Mouse (Mus musculus): ENCODE data around the gene Tex19.1. TPM values are rescaled to one million over a fixed set of nuclear protein-coding genes. Genes with fewer than 3 reads are reported as not detected.
A peak's percentile ranks its signal among the peaks of the same experiment; 100 is the strongest.

Tex19.1 gene
- polyA plus RNA-seq, 1 experiment from 2014 or later = not detected

GRCm38 (mm10) chr11:121160636-121161346 is 14.8 kb downstream of the Tex19.1 start:
- H3K27me3 ChIP-seq (ENCODE audit: control insufficient read depth, insufficient read depth, low read length) = peaks cover 21% of the 10 kb centered on the region
- H3K4me3 ChIP-seq (replicated peaks; ENCODE audit: low read depth, low read length) = no peak overlapping the region
- WGBS = 95% methylated on average over 26 of the region's 26 CpGs
- ATAC-seq (ENCODE audit: low FRiP score, low TSS enrichment) = no peak
- no peak overlapping the region for H3K27ac ChIP-seq (replicated peaks; ENCODE audit: low read depth, low read length)
- H3K36me3 ChIP-seq (ENCODE audit: control insufficient read depth, insufficient read depth, low read length) = no peaks in the 10 kb centered on the region
- peaks cover 5% of the 10 kb centered on the region for H3K4me1 ChIP-seq (ENCODE audit: control insufficient read depth, insufficient read depth, low read length)
- H3K4me2 ChIP-seq (ENCODE audit: low read length) = no peak overlapping the region
- H3K9ac ChIP-seq (replicated peaks; ENCODE audit: low read length) = no peak overlapping the region
- no peak for DNase-seq
- H3K9me3 ChIP-seq (ENCODE audit: control insufficient read depth, low read length) = no peaks in the 10 kb centered on the region

GRCm38 (mm10) chr11:121163751-121164150 is 17.8 kb downstream of the Tex19.1 start:
- Histone ChIP-seq H3K4me1 (ENCODE audit: control insufficient read depth, insufficient read depth, low read length) (no peaks in the 10 kb centered on the region), H3K9ac (replicated peaks; ENCODE audit: low read length) (no peak overlapping the region), H3K4me3 (replicated peaks; ENCODE audit: low read depth, low read length) (no peak overlapping the region), H3K27ac (replicated peaks; ENCODE audit: low read depth, low read length) (no peak overlapping the region), H3K36me3 (ENCODE audit: control insufficient read depth, insufficient read depth, low read length) (no peaks in the 10 kb centered on the region), H3K27me3 (ENCODE audit: control insufficient read depth, insufficient read depth, low read length) (no peaks in the 10 kb centered on the region; the same call in 1 of the 2 replicates), H3K4me2 (ENCODE audit: low read length) (no peak overlapping the region), H3K9me3 (ENCODE audit: control insufficient read depth, low read length) (no peaks in the 10 kb centered on the region)
- DNase-seq (no peak), ATAC-seq (ENCODE audit: low FRiP score, low TSS enrichment) (no peak)
- WGBS = 84% methylated on average over 4 of the region's 4 CpGs

- Histone ChIP-seq H3K9ac (replicated peaks; ENCODE audit: low read length) (no peak overlapping the region), H3K27me3 (ENCODE audit: control insufficient read depth, insufficient read depth, low read length) (no peaks in the 10 kb centered on the region), H3K4me1 (ENCODE audit: control insufficient read depth, insufficient read depth, low read length) (peaks cover 8% of the 10 kb centered on the region; the same call in 1 of the 2 replicates), H3K4me2 (ENCODE audit: low read length) (no peak overlapping the region), H3K4me3 (replicated peaks; ENCODE audit: low read depth, low read length) (no peak overlapping the region), H3K9me3 (ENCODE audit: control insufficient read depth, low read length) (no peaks in the 10 kb centered on the region), H3K36me3 (ENCODE audit: control insufficient read depth, insufficient read depth, low read length) (no peaks in the 10 kb centered on the region), H3K27ac (replicated peaks; ENCODE audit: low read depth, low read length) (no peak overlapping the region)
- ATAC-seq (ENCODE audit: low FRiP score, low TSS enrichment) (no peak), DNase-seq (no peak)
- 69% methylated on average over 5 of the region's 5 CpGs for WGBS
Observed at GRCm38 (mm10) chr11:121173203-121173602, 27.3 kb downstream of the Tex19.1 start.

DNA sequence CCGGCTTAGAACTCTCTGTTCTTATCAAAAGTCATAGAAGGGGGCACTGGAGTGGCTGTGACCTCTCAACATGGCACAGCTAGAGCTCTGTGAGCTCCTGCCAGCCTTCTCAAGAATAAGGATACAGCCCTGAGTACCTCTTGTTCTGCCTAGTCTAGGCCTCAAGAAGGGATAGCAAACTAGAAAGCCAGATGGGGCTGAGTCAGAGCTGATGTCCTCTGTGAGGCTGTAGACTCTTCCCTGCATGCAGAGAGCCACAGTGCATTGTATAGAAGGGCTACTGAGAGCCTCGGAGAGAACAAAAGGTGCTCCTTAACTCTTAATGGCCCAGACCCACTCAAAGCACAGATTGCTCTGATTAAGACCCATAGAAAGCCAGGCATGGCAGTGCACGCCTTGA is 28.3 kb downstream of the Tex19.1 start:
- 44% methylated on average over 3 of the region's 3 CpGs for WGBS
- no peak overlapping the region for H3K4me2 ChIP-seq (ENCODE audit: low read length)
- no peak overlapping the region for H3K9ac ChIP-seq (replicated peaks; ENCODE audit: low read length)
- H3K36me3 ChIP-seq (ENCODE audit: control insufficient read depth, insufficient read depth, low read length) = no peaks in the 10 kb centered on the region
- no peaks in the 10 kb centered on the region for H3K9me3 ChIP-seq (ENCODE audit: control insufficient read depth, low read length)
- no peak overlapping the region for H3K27ac ChIP-seq (replicated peaks; ENCODE audit: low read depth, low read length)
- H3K4me1 ChIP-seq (ENCODE audit: control insufficient read depth, insufficient read depth, low read length) = peaks cover 8% of the 10 kb centered on the region; the same call in 1 of the 2 replicates
- H3K27me3 ChIP-seq (ENCODE audit: control insufficient read depth, insufficient read depth, low read length) = no peaks in the 10 kb centered on the region
- ATAC-seq (ENCODE audit: low FRiP score, low TSS enrichment) = no peak
- DNase-seq = no peak
- no peak overlapping the region for H3K4me3 ChIP-seq (replicated peaks; ENCODE audit: low read depth, low read length)

DNA sequence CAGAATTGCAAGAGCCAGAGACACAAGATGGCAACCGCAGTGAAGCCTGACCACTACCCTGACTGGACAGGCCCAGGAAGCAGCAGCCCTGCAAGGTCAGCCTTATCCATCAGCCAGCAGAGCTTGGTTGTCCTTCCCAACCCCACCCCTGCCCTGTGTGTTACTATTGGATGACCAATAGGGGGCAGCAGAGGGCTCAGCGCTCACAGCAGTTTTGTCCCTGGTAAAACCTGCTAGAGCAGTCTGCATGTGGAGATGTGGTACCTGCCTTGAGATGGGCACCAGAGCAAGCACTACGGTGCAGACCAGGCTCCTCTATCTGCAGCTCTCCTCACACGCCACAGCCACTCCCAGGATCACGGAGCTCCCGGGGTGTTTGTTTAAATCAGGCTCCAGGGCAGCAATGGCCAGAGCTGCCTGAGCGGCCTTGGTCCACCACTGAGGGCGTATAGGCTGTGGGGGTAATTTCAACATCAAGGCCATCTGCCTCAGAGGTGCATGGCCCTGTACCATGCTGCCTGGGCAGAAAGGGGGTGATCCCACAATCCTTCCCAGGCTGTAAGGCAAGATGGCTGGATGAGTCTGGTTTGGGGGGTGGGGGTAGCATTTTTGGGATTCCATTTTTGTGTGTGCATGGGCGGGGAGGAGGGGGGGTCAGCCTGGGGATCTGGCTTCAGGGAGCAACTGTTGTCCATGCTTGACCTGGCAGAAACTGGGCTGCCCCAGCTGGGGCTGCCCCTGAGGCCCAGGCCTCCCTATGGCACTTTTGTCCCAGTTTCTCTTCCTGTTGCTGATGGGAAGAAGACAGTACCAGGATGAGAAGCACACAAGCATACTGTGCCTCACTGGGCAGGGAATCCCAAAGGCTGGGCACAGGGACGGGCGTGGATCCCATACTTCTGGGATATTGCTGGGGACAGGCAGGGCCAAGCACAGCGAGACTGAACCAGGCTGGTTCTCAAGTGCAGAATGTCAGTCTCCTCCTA is 30.6 kb downstream of the Tex19.1 start:
- Histone ChIP-seq H3K4me3 (replicated peaks; ENCODE audit: low read depth, low read length) (no peak overlapping the region), H3K9me3 (ENCODE audit: control insufficient read depth, low read length) (no peaks in the 10 kb centered on the region), H3K27ac (replicated peaks; ENCODE audit: low read depth, low read length) (no peak overlapping the region), H3K4me2 (ENCODE audit: low read length) (no peak overlapping the region), H3K27me3 (ENCODE audit: control insufficient read depth, insufficient read depth, low read length) (no peaks in the 10 kb centered on the region), H3K4me1 (ENCODE audit: control insufficient read depth, insufficient read depth, low read length) (peaks cover 8% of the 10 kb centered on the region; the same call in 1 of the 2 replicates), H3K36me3 (ENCODE audit: control insufficient read depth, insufficient read depth, low read length) (peaks cover 4% of the 10 kb centered on the region; the same call in 1 of the 2 replicates), H3K9ac (replicated peaks; ENCODE audit: low read length) (no peak overlapping the region)
- ATAC-seq (ENCODE audit: low FRiP score, low TSS enrichment) (no peak), DNase-seq (peak; percentile 65)
- WGBS = 59% methylated on average over 12 of the region's 12 CpGs

DNA sequence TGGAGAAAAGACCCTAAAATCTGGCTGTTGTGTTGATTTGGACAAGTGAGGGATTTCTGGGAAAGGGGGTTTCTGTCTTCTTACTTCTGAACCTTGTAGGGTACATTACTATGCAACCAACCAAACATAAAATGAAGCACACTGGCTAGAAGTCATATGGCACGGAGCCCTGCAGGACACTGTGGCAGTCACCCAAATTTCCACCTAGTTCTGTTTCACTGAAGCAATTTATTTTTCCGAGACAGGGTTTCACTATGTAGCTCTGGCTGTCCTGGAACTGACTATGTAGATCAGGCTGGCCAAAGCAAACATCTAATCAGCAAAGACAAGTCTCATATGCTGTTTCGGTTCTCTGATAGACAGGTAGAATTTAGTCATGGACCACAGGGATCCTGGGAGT is 43.7 kb downstream of the Tex19.1 start:
- DNase-seq (no peak), ATAC-seq (ENCODE audit: low FRiP score, low TSS enrichment) (no peak)
- Histone ChIP-seq H3K9ac (replicated peaks; ENCODE audit: low read length) (no peak overlapping the region), H3K9me3 (ENCODE audit: control insufficient read depth, low read length) (no peaks in the 10 kb centered on the region), H3K4me2 (ENCODE audit: low read length) (no peak overlapping the region), H3K36me3 (ENCODE audit: control insufficient read depth, insufficient read depth, low read length) (peaks cover 16% of the 10 kb centered on the region; the same call in 1 of the 2 replicates), H3K4me3 (replicated peaks; ENCODE audit: low read depth, low read length) (no peak overlapping the region), H3K4me1 (ENCODE audit: control insufficient read depth, insufficient read depth, low read length) (no peaks in the 10 kb centered on the region), H3K27ac (replicated peaks; ENCODE audit: low read depth, low read length) (no peak overlapping the region), H3K27me3 (ENCODE audit: control insufficient read depth, insufficient read depth, low read length) (no peaks in the 10 kb centered on the region)
- 83% methylated on average over 3 of the region's 3 CpGs for WGBS

DNA sequence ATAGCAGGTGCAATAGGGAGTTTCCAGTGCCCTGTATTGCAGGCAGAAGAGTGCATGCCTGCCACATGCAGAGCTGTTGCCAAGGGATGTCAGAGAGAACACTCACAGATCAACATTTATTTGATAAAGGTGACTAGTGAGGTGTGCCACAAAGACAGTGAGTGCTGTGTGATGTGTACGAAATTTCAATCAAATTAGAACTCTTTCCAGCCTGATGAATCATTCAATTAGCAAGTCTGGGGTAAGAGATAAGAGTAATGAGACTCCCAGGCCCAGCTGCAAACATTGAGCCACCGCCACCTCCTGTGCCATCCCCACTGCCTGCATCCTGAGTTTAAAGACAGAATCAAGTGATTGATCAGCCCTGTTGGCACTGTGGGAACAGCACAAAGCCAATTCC is 46.8 kb downstream of the Tex19.1 start:
- DNase-seq (no peak), ATAC-seq (ENCODE audit: low FRiP score, low TSS enrichment) (no peak)
- Histone ChIP-seq H3K4me3 (replicated peaks; ENCODE audit: low read depth, low read length) (no peak overlapping the region), H3K27me3 (ENCODE audit: control insufficient read depth, insufficient read depth, low read length) (no peaks in the 10 kb centered on the region), H3K27ac (replicated peaks; ENCODE audit: low read depth, low read length) (no peak overlapping the region), H3K36me3 (ENCODE audit: control insufficient read depth, insufficient read depth, low read length) (peaks cover 20% of the 10 kb centered on the region; the same call in 1 of the 2 replicates), H3K9me3 (ENCODE audit: control insufficient read depth, low read length) (no peaks in the 10 kb centered on the region), H3K4me2 (ENCODE audit: low read length) (no peak overlapping the region), H3K9ac (replicated peaks; ENCODE audit: low read length) (no peak overlapping the region), H3K4me1 (ENCODE audit: control insufficient read depth, insufficient read depth, low read length) (no peaks in the 10 kb centered on the region)
- 77% methylated on average over 2 of the region's 2 CpGs for WGBS

DNA sequence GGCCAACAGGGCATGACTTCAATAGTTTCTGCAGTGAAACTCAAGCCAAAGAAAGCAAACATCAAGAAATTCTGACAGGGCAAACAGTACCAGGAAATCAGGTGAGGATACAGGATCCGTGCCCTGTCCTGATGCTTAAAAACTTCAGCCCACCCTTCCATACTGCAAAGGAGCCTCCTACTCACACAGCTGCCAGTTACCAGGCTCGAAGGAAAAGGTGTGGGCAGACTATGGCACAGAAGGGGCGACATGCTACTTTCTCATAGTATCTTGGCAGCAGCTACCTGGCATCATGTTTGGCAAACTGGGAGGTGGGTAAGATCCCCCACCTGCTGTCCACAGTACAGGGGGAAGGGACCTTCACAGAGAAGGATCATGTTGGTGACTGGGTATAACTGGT is 47.5 kb downstream of the Tex19.1 start:
- Histone ChIP-seq H3K27ac (replicated peaks; ENCODE audit: low read depth, low read length) (no peak overlapping the region), H3K36me3 (ENCODE audit: control insufficient read depth, insufficient read depth, low read length) (peaks cover 16% of the 10 kb centered on the region; the same call in 1 of the 2 replicates), H3K4me3 (replicated peaks; ENCODE audit: low read depth, low read length) (no peak overlapping the region), H3K27me3 (ENCODE audit: control insufficient read depth, insufficient read depth, low read length) (no peaks in the 10 kb centered on the region), H3K4me2 (ENCODE audit: low read length) (no peak overlapping the region), H3K9me3 (ENCODE audit: control insufficient read depth, low read length) (no peaks in the 10 kb centered on the region), H3K9ac (replicated peaks; ENCODE audit: low read length) (no peak overlapping the region), H3K4me1 (ENCODE audit: control insufficient read depth, insufficient read depth, low read length) (no peaks in the 10 kb centered on the region)
- 90% methylated on average over 3 of the region's 3 CpGs for WGBS
- no peak for ATAC-seq (ENCODE audit: low FRiP score, low TSS enrichment)
- no peak for DNase-seq

Measured in midbrain, embryonic 14.5 days (tissue).